Mouse (Mus musculus) gastrocnemius, adult 8-10 months (tissue): ENCODE measurements around the gene Klk1b4. TPM values are rescaled to one million over a fixed set of nuclear protein-coding genes. Genes with fewer than 3 reads are reported as not detected.

ENCODE experiments used
- DNase-seq, 2 experiments: peaks; one replicate each; pipeline ENCODE4 v3.0.0; 2022; ENCODE audit warnings: low spot score in 2 of 2
- total RNA-seq, 4 experiments: library from RNA; stranded (reverse); gene quantifications; 2 replicates each; pipeline ENCODE4 v1.2.4; 2022

Gene Klk1b4
- total RNA-seq, 4 experiments from 2014 or later, result not detected

DNA sequence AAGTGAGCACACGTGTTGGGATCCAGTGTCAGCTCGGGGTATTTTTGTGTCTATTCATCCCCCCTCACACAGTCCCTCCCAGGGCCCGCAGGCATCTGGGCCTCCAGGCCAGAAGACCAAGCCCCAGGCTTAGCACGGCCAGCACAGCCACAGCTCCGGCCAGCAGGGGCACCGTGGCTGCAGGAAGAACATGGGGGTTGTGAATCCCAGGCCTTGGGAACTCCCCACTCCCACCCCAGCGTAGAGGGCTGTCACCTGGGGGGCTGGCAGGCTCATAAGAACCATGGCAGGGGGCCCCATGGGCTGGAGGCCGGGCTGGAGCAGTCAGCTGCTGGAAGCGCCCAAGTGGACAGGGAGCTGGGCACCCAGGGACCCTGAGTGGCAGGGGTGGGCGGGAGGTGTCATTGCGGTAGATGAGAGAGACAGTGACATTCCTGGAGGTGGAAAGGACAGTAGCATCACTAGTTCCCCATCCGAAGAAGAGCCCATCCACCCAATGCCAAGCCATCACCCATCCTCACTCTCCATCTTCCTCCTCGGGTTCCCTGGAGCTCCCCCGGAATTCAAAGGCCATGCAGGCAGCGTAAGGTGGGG is 45.9 kb downstream of the Klk1b4 start:
- no peak for DNase-seq

DNA sequence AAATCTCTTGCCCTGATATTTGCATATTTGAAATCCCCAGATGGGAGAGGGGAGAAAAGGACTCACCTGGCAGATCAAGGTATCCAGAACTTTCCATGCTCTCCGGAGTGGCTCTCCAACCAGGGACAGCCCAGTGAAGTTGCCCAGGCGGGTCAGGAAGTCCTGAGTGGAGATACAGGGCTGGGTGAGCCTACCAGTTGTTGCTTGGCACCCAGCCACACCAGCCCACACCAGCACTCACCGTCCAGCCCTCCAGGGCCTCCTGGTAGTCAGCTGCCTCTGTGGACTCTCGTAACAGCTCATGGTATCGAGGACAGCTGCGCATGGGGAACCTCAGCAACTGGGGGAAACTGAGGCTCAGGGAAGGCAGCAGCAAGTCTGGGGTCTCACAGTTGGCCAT is 47.7 kb downstream of the Klk1b4 start:
- no peak for DNase-seq

DNA sequence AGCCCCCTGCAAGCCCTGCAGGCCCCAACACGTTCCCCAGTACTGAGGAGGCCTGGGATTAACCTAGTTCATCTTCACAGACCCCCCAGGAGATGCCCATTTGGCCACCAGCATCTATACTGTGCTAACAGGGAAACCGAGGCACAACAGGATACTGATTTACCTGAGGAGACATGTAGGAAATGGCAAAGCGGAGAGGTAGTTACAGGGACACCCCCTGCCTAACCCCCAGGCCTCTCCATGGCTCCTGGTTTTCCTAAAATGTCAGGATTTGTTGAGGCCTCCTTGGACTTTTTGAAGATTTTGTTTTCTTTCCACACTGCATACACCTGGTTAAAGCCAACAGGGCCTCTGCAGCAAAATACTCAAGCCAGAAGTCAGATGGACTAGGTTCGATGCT is 50.0 kb downstream of the Klk1b4 start, which contains the start of gene Acp4:
Gene Acp4 (minus strand): TSS at position 101 of the 400 bp plus-strand sequence.
- DNase-seq, result no peak

DNA sequence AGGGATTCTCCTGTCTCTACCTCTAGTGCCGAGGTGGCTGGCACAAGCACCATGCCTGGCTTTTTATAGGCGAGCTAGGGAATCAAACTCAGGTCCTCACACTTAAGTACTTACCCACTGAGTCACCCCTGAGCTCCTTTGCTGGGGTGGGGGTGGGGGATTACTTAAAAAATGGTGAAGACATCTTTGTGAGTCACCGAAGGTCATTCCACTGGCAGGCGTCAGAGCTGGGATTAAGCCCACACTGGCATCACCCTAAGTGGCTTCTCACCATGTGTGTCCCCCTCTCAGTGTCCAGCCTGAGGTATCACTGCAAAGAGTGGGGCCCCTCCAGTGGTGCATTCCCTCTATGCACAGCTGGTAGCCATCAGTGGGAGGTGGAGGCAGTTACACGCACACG is 53.2 kb downstream of the Klk1b4 start:
- no peak for DNase-seq

DNA sequence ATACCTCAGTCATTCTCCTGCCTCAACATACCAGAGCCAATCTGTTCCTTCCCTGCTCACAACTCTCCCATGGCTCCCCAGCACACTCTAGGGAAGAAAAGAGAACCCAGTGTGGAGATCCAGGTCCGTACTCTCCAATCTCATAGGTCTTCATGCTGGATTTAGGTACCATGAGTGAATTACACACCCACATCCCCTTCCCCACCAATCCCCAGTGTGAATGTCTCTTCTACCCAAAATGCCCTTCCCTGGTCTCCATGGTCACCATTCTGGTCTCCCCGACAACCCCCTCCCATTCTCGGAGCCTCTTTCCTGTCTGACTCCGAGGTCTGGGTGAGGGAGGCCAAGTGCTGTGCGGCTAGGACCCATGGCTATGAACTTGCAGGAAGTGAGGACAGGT is 53.9 kb downstream of the Klk1b4 start, which contains the start of gene Gm15517:
Gene Gm15517 (plus strand): TSS at position 301 of the 400 bp plus-strand sequence.
- DNase-seq, result no peak

Other genes starting within 250 kb of the Klk1b4 start
- not detected for gene Klk1b1, start 240.7 kb upstream of the Klk1b4 start, total RNA-seq
- gene Klk1b9, start 231.4 kb upstream of the Klk1b4 start, total RNA-seq, result not detected
- gene Klk1b11, start 211.6 kb upstream of the Klk1b4 start, total RNA-seq, result not detected
- 1 to 10 TPM in 1 of 4 experiments, not detected in 3; 1.3 TPM for gene Klk1b26, start 195.3 kb upstream of the Klk1b4 start, total RNA-seq
- gene Klk1b27, start 155.1 kb upstream of the Klk1b4 start, total RNA-seq, result not detected
- not detected for gene Klk1b21, start 105.1 kb upstream of the Klk1b4 start, total RNA-seq
- not detected for gene Klk1b22, start 94.8 kb upstream of the Klk1b4 start, total RNA-seq
- gene Klk1b16, start 70.7 kb upstream of the Klk1b4 start, total RNA-seq, result not detected
- not detected for gene Klk1b24, start 19.2 kb upstream of the Klk1b4 start, total RNA-seq
- not detected for gene Klk1b3, start 9.2 kb upstream of the Klk1b4 start, total RNA-seq
- gene Klk1b5, start 8.5 kb downstream of the Klk1b4 start, total RNA-seq, result not detected
- gene Klk1, start 17.9 kb downstream of the Klk1b4 start, total RNA-seq, result under 1 TPM in 2 of 4 experiments, not detected in 2; 0.31 to 0.72 TPM
- not detected for gene Gm36864, start 28.7 kb downstream of the Klk1b4 start, total RNA-seq
- gene 1700028J19Rik, start 39.3 kb downstream of the Klk1b4 start, total RNA-seq, result not detected
- 1 to 10 TPM; 5.1 to 9.2 (median 6.6) TPM for gene 2410002F23Rik, start 39.3 kb downstream of the Klk1b4 start, total RNA-seq
- gene Acp4, start 49.9 kb downstream of the Klk1b4 start, total RNA-seq, result not detected
- gene Gm15517, start 54.0 kb downstream of the Klk1b4 start, total RNA-seq, result not detected
- gene Clec11a, start 99.5 kb downstream of the Klk1b4 start, total RNA-seq, result 1 to 10 TPM in 2 of 4 experiments, under 1 TPM in 2; 0.53 to 1.3 (median 0.99) TPM
- gene Shank1, start 102.8 kb downstream of the Klk1b4 start, total RNA-seq, result under 1 TPM; 0.17 to 0.43 (median 0.34) TPM
- gene Syt3, start 176.7 kb downstream of the Klk1b4 start, total RNA-seq, result 1 to 10 TPM; 3.2 to 7.0 (median 5.2) TPM
- not detected for gene 1700008O03Rik, start 178.4 kb downstream of the Klk1b4 start, total RNA-seq
- gene Lrrc4b, start 221.6 kb downstream of the Klk1b4 start, total RNA-seq, result under 1 TPM; 0.10 to 0.27 (median 0.11) TPM